Mouse (Mus musculus) heart, postnatal 36 days (tissue): ENCODE data around the gene Gm10762. TPM values are rescaled to one million over a fixed set of nuclear protein-coding genes. Genes with fewer than 3 reads are reported as not detected.
"Not testable (repeated sequence)": the region's sequence is repeated elsewhere in the genome, so short reads cannot be mapped to it uniquely, and the experiment has no call there.

Experiments
- DNase-seq, 2 experiments: peaks; one replicate each; pipeline ENCODE4 v3.0.0; 2021 to 2022
- intact Hi-C: fragments of 180-260 bp; cut with DNase I; formaldehyde crosslinking; loops from one replicate; pipeline ENCODE4 v1.15.1; 2025
- total RNA-seq, 2 experiments: library from RNA; stranded (reverse); gene quantifications; 2 replicates each; pipeline ENCODE4 v1.2.3; 2021

Gene Gm10762
- total RNA-seq, result 10 to 100 TPM; 11.7 TPM

DNA sequence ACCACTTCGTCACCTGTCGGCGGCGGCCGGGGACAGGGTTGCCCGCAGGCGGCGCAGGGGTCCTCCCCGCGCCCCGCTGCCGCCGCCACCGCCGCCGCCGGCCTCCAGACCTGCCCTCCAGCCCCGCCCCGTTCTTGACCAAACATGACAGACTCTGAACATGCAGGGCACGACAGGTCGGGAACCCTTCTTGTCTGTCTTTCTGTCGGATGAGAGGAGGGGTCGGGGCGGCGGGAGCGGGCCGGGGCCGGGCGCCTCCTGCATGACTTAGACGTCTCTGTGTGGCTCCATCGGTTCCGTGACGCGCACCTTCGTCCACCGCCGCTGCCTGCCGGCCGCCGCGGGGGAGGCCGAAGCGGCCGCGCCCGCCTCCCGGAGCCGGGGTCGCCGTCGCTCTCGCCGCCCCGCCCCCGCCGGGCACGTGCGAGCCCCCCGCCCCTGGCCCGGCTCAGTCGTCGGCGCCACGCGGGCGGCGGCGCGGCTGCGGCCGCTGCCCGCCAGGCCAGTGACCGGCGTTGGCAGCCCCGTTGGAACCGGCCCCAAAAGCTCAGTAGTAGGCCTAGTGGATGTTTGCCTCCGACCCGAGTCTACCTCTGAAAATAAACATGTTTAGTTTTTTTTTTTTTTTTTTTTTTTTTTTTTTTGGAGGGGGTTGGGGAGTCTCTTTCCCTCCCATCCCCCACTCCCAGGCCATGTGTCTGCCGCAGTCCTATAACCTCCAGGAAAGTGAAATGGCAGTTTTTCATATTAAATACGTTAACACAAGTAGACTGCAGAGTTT is at the start of gene Gm10762:
Gm10762 (minus strand) TSS at position 65 of the 781 bp plus-strand sequence.
- DNase-seq, result peak; percentile 82 to 85
- intact Hi-C loops, result loop anchor here (2.0 to 5.0 kb wide), 3 partner anchors 23 to 229 kb away; partner anchors contain the start of genes Slc20a1, Ttl and Zc3h8

DNA sequence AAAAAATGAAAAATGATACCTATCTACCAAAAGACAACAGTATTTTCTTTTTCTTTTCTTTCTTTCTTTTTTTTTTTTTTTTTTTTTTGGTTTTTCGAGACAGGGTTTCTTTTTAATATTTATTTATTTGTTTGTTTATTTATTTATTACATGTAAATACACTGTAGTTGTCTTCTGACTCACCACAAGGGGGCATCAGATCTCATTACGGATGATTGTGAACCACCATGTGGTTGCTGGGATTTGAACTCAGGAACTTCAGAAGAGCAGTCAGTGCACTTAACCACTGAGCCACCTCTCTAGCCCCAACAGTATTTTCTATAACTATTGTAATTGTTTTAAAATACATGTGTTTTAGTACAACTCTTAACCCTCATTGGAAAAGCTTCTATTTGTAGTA is 41.3 kb upstream of the Gm10762 start:
- not testable (repeated sequence) for DNase-seq
- intact Hi-C loops, result loop anchor here (5.0 kb wide), 3 partner anchors 62 to 248 kb away; no protein-coding TSS in a partner anchor

- intact Hi-C loops, result loop anchor here (5.0 kb wide), 3 partner anchors 59 to 251 kb away; no protein-coding TSS in a partner anchor
These were observed 38.7 kb upstream of the Gm10762 start for GRCm38 (mm10) chr2:129006194-129006749.

GRCm38 (mm10) chr2:129004872-129005271 is 37.3 kb upstream of the Gm10762 start:
- no peak for DNase-seq
- intact Hi-C loops, result loop anchor here (5.0 kb wide), 3 partner anchors 58 to 252 kb away; no protein-coding TSS in a partner anchor

More at GRCm38 (mm10) chr2:129006194-129006749, 38.7 kb upstream of the Gm10762 start:
- no peak for DNase-seq

DNA sequence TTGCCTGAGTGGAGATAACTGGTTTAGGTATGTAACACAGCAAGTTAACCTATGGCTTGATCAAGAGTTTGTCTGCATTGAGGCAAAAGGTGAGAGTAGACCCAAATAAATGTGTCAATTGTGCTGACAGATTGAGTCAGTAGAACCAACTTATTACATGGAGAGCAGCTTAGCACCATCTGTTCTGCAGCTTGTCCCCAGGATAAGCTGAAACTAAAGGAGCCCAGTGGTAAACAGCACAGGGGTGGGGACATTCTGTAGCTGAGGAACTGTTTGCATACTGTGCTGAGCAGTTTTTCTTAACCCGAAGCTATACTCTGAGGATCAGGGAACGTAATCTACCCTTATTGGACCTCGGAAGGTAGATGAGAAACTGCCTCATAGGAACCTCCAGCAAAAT is 17.2 kb upstream of the Gm10762 start:
- no peak for DNase-seq
- intact Hi-C loops, result no loop called here

GRCm38 (mm10) chr2:128975572-128975971 is 8.0 kb upstream of the Gm10762 start:
- DNase-seq, result no peak
- intact Hi-C loops, result no loop called here

DNA sequence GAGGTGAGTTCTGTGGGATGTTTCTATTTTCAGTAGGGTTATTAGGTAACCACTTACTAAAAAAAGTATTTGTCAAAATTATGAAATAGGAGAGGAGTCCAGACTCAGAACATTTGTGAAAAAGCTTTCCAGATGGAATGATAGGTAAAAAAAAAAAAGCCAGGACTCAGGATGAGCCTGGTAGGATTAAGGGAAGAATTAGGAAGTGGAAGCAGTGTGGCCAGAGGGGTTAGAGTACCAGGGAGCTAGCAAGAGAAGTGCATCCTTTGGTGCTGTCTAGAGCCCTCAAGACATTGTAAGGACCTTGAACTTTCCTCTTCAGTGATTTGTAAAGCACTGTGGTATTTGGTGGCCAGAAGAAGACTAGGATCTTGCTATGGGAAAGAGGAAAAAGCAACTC is 4.8 kb upstream of the Gm10762 start:
- intact Hi-C loops, result no loop called here
- DNase-seq, result no peak

GRCm38 (mm10) chr2:128968475-128969083 is 1.1 kb upstream of the Gm10762 start:
- no peak for DNase-seq
- intact Hi-C loops, result loop anchor here (5.0 kb wide), 2 partner anchors 99 to 229 kb away; partner anchors contain the start of genes Slc20a1 and Ttl

DNA sequence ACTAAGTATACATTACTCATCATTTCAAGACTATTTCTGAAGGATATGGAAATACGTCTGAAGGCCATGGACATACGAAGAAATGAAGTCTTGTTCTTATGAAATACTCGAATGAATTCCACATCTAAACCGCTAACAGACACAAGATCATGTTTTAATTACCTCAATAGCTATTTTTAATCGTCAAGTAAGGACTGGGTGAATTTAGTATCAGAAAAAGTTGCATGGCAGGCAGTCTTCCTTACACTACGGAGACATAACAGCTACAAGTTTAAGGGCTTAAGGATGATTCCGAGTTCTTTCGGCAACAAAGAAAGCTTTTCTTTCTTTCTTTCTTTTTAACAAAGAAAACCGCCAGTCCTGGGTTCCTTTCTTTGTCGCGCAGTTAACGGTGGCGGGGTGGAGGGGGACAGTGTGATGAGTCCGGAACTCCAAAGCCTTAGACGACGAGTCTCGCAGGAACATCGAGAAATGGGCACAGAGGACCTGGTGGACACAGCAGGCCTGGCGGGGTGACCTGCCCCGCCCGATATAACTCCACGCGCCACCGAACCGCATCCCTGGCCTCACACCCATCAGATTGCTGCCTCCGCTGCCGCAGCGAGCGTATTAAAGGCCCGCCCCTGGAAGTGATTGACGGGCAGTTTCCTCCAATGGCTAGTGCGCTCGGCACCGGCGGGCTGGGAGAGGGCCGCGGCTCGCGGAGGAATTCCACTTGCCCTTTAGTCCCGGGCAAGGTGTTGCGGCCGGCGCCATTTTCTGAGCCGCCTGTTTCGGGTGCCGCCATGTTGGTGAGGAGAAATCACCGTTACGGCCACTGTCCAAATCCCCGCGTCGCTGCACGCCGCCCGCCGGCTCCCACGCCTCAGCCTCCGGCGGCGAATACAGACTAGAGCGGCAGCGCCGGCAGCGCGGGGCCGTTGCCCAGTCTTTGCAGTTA is 614 bp downstream of the Gm10762 start, which contains the start of gene Zc3h6:
Zc3h6 (plus strand) TSS at position 762 of the 940 bp plus-strand sequence.
- DNase-seq, result peak; percentile 100
- intact Hi-C loops, result loop anchor here (2.0 to 5.0 kb wide), 3 partner anchors 22 to 230 kb away; partner anchors contain the start of genes Slc20a1, Ttl and Zc3h8

GRCm38 (mm10) chr2:128966236-128966635 is 1.3 kb downstream of the Gm10762 start:
- intact Hi-C loops, result loop anchor here (2.0 to 5.0 kb wide), 3 partner anchors 21 to 231 kb away; partner anchors contain the start of genes Slc20a1, Ttl and Zc3h8
- DNase-seq, result no peak

- intact Hi-C loops, result loop anchor here (2.0 to 5.0 kb wide), 3 partner anchors 21 to 232 kb away; partner anchors contain the start of genes Slc20a1, Ttl and Zc3h8
- DNase-seq, result no peak
These were observed 1.9 kb downstream of the Gm10762 start for GRCm38 (mm10) chr2:128965505-128966105.

DNA sequence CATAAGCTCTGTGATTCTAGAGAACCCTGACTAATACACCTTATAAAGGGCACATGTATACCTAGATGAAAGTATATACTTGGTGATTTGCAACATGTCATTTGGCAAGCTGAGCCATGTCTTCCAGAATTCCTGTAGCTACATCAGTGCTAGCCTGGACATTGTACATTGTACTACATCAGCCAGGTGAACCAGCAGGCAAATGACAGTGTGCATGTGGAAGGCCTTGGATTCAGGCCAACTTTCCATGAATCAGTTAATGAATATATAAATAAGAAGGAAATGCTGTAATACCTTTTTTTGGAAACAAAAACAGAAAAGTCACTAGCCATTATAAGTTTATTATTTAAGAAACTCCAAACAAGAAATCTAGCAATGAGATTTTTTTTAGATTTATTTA is 13.3 kb downstream of the Gm10762 start:
- DNase-seq, result no peak
- intact Hi-C loops, result no loop called here

- intact Hi-C loops, result loop anchor here (1.0 to 5.0 kb wide), 4 partner anchors 59 to 310 kb away; no protein-coding TSS in a partner anchor
- peak in 1 of 2 experiments; percentile 36 for DNase-seq
These were observed 19.4 kb downstream of the Gm10762 start for GRCm38 (mm10) chr2:128947962-128948588.

- peak; percentile 97 to 98 for DNase-seq
- intact Hi-C loops, result loop anchor here (2.0 to 5.0 kb wide), 2 partner anchors 23 to 247 kb away; partner anchors contain the start of genes Gm10762, Mertk and Zc3h6
These were observed 23.7 kb downstream of the Gm10762 start, which contains the start of gene Zc3h8 for GRCm38 (mm10) chr2:128943538-128944528. Zc3h8 (minus strand) TSS chr2:128944077.

DNA sequence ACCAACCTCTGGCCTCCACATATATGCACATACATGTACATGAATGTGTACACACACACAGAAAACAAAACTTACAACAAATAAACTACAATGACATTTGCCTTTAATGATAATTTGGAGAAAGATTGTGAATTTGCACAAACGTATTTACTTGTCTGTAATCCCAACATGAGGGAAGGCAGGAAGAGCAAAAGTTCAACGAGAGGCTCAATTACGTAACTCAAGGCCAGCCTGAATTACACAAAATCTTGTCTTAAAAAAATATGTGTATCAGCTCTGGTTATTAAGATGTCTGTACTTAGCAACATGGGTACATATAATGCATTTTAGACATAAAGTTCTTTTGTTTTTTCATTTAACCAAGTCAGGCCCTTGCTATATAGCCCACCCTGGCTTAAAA is 31.3 kb downstream of the Gm10762 start:
- no peak for DNase-seq
- intact Hi-C loops, result no loop called here

GRCm38 (mm10) chr2:128930704-128931103 is 36.8 kb downstream of the Gm10762 start:
- no peak for DNase-seq
- intact Hi-C loops, result no loop called here

DNA sequence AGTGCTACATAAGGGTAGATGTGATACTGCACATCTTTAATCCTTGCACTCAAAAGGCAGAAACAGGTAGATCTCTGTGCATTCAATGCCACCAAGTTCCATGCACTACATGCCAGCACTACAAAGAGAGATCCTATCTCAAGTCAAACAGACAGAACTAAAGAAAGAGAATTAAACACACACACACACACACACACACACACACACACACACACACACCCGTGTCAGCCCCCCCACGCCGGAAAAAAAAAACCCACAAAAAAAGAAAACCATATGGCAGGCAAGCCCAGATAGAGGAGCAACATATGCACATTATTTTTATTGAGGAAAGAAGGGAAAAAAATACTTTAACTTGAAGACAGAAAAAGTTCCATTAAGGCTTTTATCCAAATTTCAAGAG is 39.1 kb downstream of the Gm10762 start:
- intact Hi-C loops, result no loop called here
- no peak for DNase-seq
